Mouse (Mus musculus) liver, adult 2 months (tissue): ENCODE results near the gene Trim16. TPM values are rescaled to one million over a fixed set of nuclear protein-coding genes. Genes with fewer than 3 reads are reported as not detected.

Source experiments
- DNase-seq: peaks from one replicate; pipeline ENCODE4 v3.0.0-alpha.2; 2011; ENCODE audit warnings: low read depth, low spot score; ENCODE audit errors: extremely low read depth
- H3K27ac ChIP-seq: fragments of 200-500 bp; replicated peaks from 2 replicates; pipeline ENCODE4 v1.5.1; 2012; ENCODE audit warnings: low read depth, mild to moderate bottlenecking, control low read depth, inconsistent platforms, low read length; ENCODE audit not compliant: insufficient read depth
- H3K27me3 ChIP-seq: fragments of 200-500 bp; 2 replicates; pipeline ENCODE4 v1.6.1; 2012; ENCODE audit warnings: mild to moderate bottlenecking, moderate library complexity, low read length, inconsistent platforms; ENCODE audit not compliant: control insufficient read depth, insufficient read depth
- H3K36me3 ChIP-seq: fragments of 200-500 bp; 2 replicates; pipeline ENCODE4 v1.6.1; 2012; ENCODE audit warnings: low read length, inconsistent platforms; ENCODE audit not compliant: control insufficient read depth, insufficient read depth
- H3K4me1 ChIP-seq: fragments of 200-500 bp; 2 replicates; pipeline ENCODE4 v1.6.1; 2011; ENCODE audit warnings: low read length; ENCODE audit not compliant: control insufficient read depth, insufficient read depth
- H3K4me3 ChIP-seq: fragments of 200-500 bp; 2 replicates; pipeline ENCODE4 v1.5.1; 2011; ENCODE audit warnings: low read depth, mild to moderate bottlenecking, control low read depth, low read length, moderate library complexity; ENCODE audit not compliant: insufficient read depth
- H3K79me2 ChIP-seq: fragments of 200-500 bp; 2 replicates; pipeline ENCODE4 v1.6.1; 2012; ENCODE audit warnings: inconsistent platforms, mild to moderate bottlenecking, low read length, moderate library complexity; ENCODE audit not compliant: control insufficient read depth, insufficient read depth
- H3K9ac ChIP-seq: fragments of 200-500 bp; 2 replicates; pipeline ENCODE4 v1.6.1; 2012; ENCODE audit warnings: low read depth, mild to moderate bottlenecking, control low read depth, inconsistent platforms, low read length
- CTCF ChIP-seq: fragments of 200-500 bp; IDR thresholded peaks from 2 replicates; pipeline ENCODE4 v1.5.1; 2011; ENCODE audit warnings: low read depth, low read length, control low read depth
- POLR2A ChIP-seq: fragments of 200-500 bp; IDR thresholded peaks from 2 replicates; pipeline ENCODE4 v1.6.1; 2011; ENCODE audit warnings: low read length, control low read depth; ENCODE audit not compliant: insufficient read depth; ENCODE audit errors: extremely low read depth
- WGBS: fragments of 180-500 bp; shearing (Covaris S2); methylation state at CpG from one replicate; pipeline ENCODE4 v1.1.7; 2018; 5-methylcytosine and 5-hydroxymethylcytosine counted together
- polyA plus RNA-seq: library from polyadenylated mRNA; depleted of rRNA; stranded (reverse); fragments of >200 nt; gene quantifications from 2 replicates; pipeline ENCODE4 v1.2.3, GENCODE M21; 2012
- total RNA-seq: library from RNA; depleted of rRNA; stranded (reverse); fragments of >200 nt; gene quantifications from 2 replicates; pipeline ENCODE4 v1.2.3, GENCODE M21; 2014

Trim16 gene
- total and polyA plus RNA-seq, 2 experiments, result 0.18 TPM

DNA sequence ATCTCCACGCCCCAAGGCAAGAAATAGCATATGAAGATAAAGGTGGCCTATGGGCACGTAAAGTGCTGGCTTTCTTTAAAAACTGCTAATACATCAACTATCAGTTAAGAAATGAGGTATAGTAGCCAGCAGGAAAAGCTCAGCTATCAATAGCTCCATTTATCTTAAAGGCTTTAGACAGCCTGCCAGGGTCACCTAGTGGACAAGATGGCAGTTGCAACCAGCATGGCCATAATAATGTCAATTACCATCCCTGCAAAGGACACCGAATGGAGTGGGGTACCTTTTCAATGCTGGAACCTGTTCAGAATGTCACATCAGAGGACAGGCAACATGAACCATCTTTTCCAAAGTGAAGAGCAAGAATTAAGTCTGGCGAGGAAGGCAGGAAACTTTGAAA, 10.8 kb upstream of the Trim16 start:
- Histone ChIP-seq H3K9ac (no peak overlapping the region), H3K27ac (no peak overlapping the region), H3K36me3 (no peaks in the 10 kb centered on the region), H3K4me3 (no peak overlapping the region), H3K79me2 (no peaks in the 10 kb centered on the region), H3K4me1 (no peaks in the 10 kb centered on the region), H3K27me3 (0 out of 2 replicates have a peak, but pooled peaks cover 4% of the 10 kb centered on the region)
- no peak for TF ChIP-seq POLR2A
- no peak; the same call in 1 of the 2 replicates for TF ChIP-seq CTCF
- 67% methylated on average over 4 of the region's 4 CpGs for WGBS
- DNase-seq, result no peak

DNA sequence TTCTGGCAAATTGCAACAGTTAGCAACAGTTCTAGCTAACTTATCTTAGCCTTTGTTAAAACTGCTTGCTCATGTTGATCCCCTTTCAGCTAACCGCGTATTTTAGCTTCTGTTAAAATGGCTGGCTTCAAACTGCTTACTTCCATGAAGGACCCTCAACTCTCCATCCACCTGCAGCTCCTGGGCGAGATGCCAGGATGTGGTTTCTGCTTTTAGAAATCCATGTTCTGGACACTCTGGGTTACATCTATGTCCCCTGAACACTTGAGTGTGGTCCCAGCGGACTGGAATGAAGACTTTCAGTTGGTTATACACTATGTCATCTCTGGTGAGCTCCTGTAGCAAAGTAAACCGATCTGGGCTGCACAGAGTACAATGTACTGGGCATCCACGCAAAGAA, 7.8 kb upstream of the Trim16 start:
- Histone ChIP-seq H3K4me1 (no peaks in the 10 kb centered on the region), H3K79me2 (no peaks in the 10 kb centered on the region), H3K36me3 (no peaks in the 10 kb centered on the region), H3K27me3 (no peaks in the 10 kb centered on the region), H3K9ac (no peak overlapping the region), H3K27ac (no peak overlapping the region), H3K4me3 (no peak overlapping the region)
- DNase-seq, result no peak
- 85% methylated on average over 6 of the region's 6 CpGs for WGBS
- TF ChIP-seq POLR2A (no peak), CTCF (no peak)

DNA sequence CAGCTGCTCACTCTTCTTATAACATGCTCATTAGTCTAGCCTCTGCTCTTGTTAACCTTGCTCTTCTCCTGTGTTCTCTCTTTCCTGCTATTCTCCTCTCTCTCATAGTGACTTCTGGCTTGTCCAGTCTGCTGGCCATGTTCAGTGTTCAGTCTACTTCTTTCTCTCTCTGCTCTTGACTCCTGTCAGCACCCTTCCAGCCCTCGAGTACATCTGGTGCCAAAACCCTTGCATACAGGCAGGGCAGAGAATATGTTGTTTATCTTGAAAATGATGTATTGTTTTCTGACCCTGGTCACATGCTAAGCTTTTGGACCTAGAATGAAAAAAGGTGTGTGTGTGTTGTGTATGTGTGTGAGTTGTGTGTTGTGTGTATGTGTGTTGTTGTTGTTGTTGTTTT, 6.5 kb upstream of the Trim16 start:
- Histone ChIP-seq H3K36me3 (no peaks in the 10 kb centered on the region), H3K27ac (no peak overlapping the region), H3K79me2 (no peaks in the 10 kb centered on the region), H3K4me3 (no peak overlapping the region), H3K27me3 (no peaks in the 10 kb centered on the region), H3K4me1 (no peaks in the 10 kb centered on the region), H3K9ac (no peak overlapping the region)
- 58% methylated on average over 1 of the region's 1 CpGs for WGBS
- TF ChIP-seq POLR2A (no peak), CTCF (no peak)
- DNase-seq, result no peak

DNA sequence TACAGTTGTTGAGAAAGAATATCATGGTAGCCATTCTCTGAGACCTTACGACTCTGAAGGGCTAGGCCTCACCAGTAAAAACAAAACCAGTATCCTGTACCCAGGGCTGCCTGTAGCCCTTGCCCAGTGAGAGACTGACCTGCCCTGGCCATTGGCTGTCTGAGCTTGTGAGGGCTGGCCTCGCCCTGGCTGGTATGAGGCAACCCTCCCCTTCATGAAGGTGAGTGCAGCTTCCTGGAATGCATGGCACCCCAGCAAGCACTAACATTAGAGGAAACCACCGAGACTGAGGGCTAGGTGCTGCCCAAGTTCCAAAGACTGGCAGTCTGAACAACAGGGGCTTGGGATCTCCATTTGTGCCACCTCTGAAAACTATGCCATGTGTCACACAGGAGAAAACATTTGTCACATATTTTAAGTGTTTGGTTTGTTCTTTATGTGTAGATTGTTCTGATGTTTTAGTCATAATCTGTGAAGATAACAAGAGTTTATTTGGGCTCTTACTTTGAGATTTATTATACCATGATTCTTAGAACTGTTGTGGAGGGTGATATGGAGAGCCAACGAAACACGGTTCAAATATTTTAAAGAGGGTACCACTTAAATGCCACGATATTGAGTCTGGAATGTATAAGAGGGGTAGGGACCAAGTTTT, 5.9 kb upstream of the Trim16 start:
- no peaks in the 10 kb centered on the region for H3K36me3 ChIP-seq
- H3K4me3 ChIP-seq, result no peak overlapping the region
- no peaks in the 10 kb centered on the region for H3K79me2 ChIP-seq
- no peaks in the 10 kb centered on the region for H3K4me1 ChIP-seq
- no peak overlapping the region for H3K9ac ChIP-seq
- no peak for DNase-seq
- TF ChIP-seq CTCF (no peak), POLR2A (no peak)
- no peaks in the 10 kb centered on the region for H3K27me3 ChIP-seq
- no peak overlapping the region for H3K27ac ChIP-seq
- 78% methylated on average over 6 of the region's 6 CpGs for WGBS

DNA sequence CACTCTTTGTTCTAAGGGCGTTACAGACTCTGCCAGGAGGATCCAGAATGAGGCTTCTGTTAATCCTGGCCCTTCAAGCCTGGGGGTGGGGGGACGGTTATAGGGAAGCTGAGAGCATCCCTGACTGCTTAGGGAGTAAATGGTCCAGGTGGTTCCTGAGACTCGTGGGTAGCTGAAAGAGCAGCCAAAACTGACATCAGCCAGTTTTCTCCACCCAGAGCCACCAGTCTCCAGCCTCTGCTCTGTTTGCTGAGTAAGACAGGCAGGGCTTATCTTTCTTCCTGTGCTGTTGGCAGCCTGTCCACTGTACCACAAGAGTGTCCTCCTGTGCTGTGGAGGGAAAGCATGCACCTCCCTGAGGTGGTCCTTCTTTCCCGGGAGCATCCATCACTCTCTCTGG, 5.4 kb upstream of the Trim16 start:
- no peak for TF ChIP-seq POLR2A
- TF ChIP-seq CTCF, result no peak
- no peak overlapping the region for H3K27ac ChIP-seq
- H3K79me2 ChIP-seq, result no peaks in the 10 kb centered on the region
- H3K9ac ChIP-seq, result no peak overlapping the region
- H3K4me3 ChIP-seq, result no peak overlapping the region
- no peaks in the 10 kb centered on the region for H3K36me3 ChIP-seq
- no peaks in the 10 kb centered on the region for H3K27me3 ChIP-seq
- no peaks in the 10 kb centered on the region for H3K4me1 ChIP-seq
- 66% methylated on average over 4 of the region's 4 CpGs for WGBS
- DNase-seq, result no peak

DNA sequence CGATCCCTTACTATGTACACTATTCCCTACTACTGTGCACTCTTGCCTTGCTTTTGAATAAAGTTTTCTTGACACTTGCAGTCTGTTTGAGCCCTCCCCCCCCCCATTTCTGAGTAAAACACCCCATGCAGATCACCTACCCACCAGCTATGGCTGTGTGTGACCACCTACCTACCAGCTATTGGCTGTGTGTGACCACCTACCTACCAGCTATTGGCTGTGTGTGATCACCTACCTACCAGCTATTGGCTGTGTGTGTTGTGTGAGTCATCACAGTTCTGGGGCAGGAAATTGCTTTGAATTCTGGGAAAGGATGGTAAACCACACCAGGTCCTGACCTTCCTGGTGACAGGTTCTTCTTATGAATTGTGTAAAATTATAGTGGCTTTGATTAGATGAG, 4.6 kb upstream of the Trim16 start:
- WGBS, result 95% methylated on average over 1 of the region's 1 CpGs

More for the DNA sequence above, 4.6 kb upstream of the Trim16 start:
- TF ChIP-seq CTCF (no peak), POLR2A (no peak)
- no peak overlapping the region for H3K27ac ChIP-seq
- no peaks in the 10 kb centered on the region for H3K36me3 ChIP-seq
- H3K4me3 ChIP-seq, result no peak overlapping the region
- H3K4me1 ChIP-seq, result no peaks in the 10 kb centered on the region
- H3K27me3 ChIP-seq, result no peaks in the 10 kb centered on the region
- no peaks in the 10 kb centered on the region for H3K79me2 ChIP-seq
- no peak overlapping the region for H3K9ac ChIP-seq
- no peak for DNase-seq
